Mouse (Mus musculus): Measurements from ENCODE around the gene Kifc1. TPM values are rescaled to one million over a fixed set of nuclear protein-coding genes. Genes with fewer than 3 reads are reported as not detected.

Kifc1 gene
- polyA plus RNA-seq, 1 experiment from 2014 or later: 5.4 TPM

- H3K9me3 ChIP-seq (ENCODE audit: control insufficient read depth, low read length): no peaks in the 10 kb centered on the region
- peaks cover 43% of the 10 kb centered on the region for H3K36me3 ChIP-seq (ENCODE audit: control insufficient read depth, insufficient read depth, low read length)
- H3K4me3 ChIP-seq (ENCODE audit: control insufficient read depth in 1 of 2, insufficient read depth in 1 of 2, low read depth in 1 of 2, low read length in 2 of 2): peak overlapping the region; percentile 63 to 66
- H3K27ac ChIP-seq (replicated peaks in 1 of 2; ENCODE audit: control insufficient read depth in 1 of 2, insufficient read depth in 1 of 2, low read depth in 2 of 2, low read length in 2 of 2): no peak overlapping the region
- H3K27me3 ChIP-seq (ENCODE audit: control insufficient read depth, insufficient read depth, low read length): no peaks in the 10 kb centered on the region
- peaks cover 13 to 23% of the 10 kb centered on the region in 2 experiments for H3K4me1 ChIP-seq (ENCODE audit: control insufficient read depth in 2 of 2, insufficient read depth in 2 of 2, low read length in 2 of 2)
- peak overlapping the region; percentile 75 for H3K9ac ChIP-seq (ENCODE audit: low read length)
- WGBS: 66% methylated on average over 31 of the region's 31 CpGs
- peak overlapping the region; percentile 75 for H3K4me2 ChIP-seq (ENCODE audit: low read length)
- ATAC-seq (ENCODE audit: insufficient number of reproducible peaks, insufficient read depth, low FRiP score, low read depth): no peak
Observed at GRCm38 (mm10) chr17:33916847-33917655, 26.6 kb upstream of the Kifc1 start.

GRCm38 (mm10) chr17:33916294-33916693, 25.8 kb upstream of the Kifc1 start:
- Histone ChIP-seq H3K36me3 (ENCODE audit: control insufficient read depth, insufficient read depth, low read length) (peaks cover 50% of the 10 kb centered on the region), H3K9me3 (ENCODE audit: control insufficient read depth, low read length) (no peaks in the 10 kb centered on the region), H3K27ac (replicated peaks in 1 of 2; ENCODE audit: control insufficient read depth in 1 of 2, insufficient read depth in 1 of 2, low read depth in 2 of 2, low read length in 2 of 2) (peak overlapping the region in 1 of 2 experiments; percentile 83; a peak in 2 of 4 replicates), H3K4me1 (ENCODE audit: control insufficient read depth in 2 of 2, insufficient read depth in 2 of 2, low read length in 2 of 2) (peaks cover 13 to 23% of the 10 kb centered on the region in 2 experiments), H3K27me3 (ENCODE audit: control insufficient read depth, insufficient read depth, low read length) (no peaks in the 10 kb centered on the region), H3K4me2 (ENCODE audit: low read length) (peak overlapping the region; percentile 75), H3K4me3 (ENCODE audit: control insufficient read depth in 1 of 2, insufficient read depth in 1 of 2, low read depth in 1 of 2, low read length in 2 of 2) (peak overlapping the region; percentile 63 to 66), H3K9ac (ENCODE audit: low read length) (peak overlapping the region; percentile 75)
- WGBS: under 1% methylated on average over 14 of the region's 20 CpGs
- peak; percentile 18 for ATAC-seq (ENCODE audit: insufficient number of reproducible peaks, insufficient read depth, low FRiP score, low read depth)

- peak; percentile 89 for ATAC-seq (ENCODE audit: insufficient number of reproducible peaks, insufficient read depth, low FRiP score, low read depth)
- under 1% methylated on average over 32 of the region's 34 CpGs for WGBS
- Histone ChIP-seq H3K27ac (replicated peaks in 1 of 2; ENCODE audit: control insufficient read depth in 1 of 2, insufficient read depth in 1 of 2, low read depth in 2 of 2, low read length in 2 of 2) (peak within 1 kb of the TSS; percentile 54 to 83; a peak in 3 of 4 replicates), H3K4me2 (ENCODE audit: low read length) (peak within 1 kb of the TSS; percentile 75), H3K9me3 (ENCODE audit: control insufficient read depth, low read length) (no peaks in the 10 kb centered on the region), H3K4me3 (ENCODE audit: control insufficient read depth in 1 of 2, insufficient read depth in 1 of 2, low read depth in 1 of 2, low read length in 2 of 2) (peak within 1 kb of the TSS; percentile 63 to 66), H3K4me1 (ENCODE audit: control insufficient read depth in 2 of 2, insufficient read depth in 2 of 2, low read length in 2 of 2) (peaks cover 13 to 23% of the 10 kb centered on the region in 2 experiments), H3K27me3 (ENCODE audit: control insufficient read depth, insufficient read depth, low read length) (no peaks in the 10 kb centered on the region), H3K36me3 (ENCODE audit: control insufficient read depth, insufficient read depth, low read length) (peaks cover 56% of the 10 kb centered on the region), H3K9ac (ENCODE audit: low read length) (peak within 1 kb of the TSS; percentile 75)
Observed at GRCm38 (mm10) chr17:33915671-33916250, 25.3 kb upstream of the Kifc1 start, which contains the start of the genes Tapbp and Zbtb22. Tapbp (plus strand) TSS chr17:33915899. Zbtb22 (plus strand) TSS chr17:33915904.

GRCm38 (mm10) chr17:33914969-33915391, 24.5 kb upstream of the Kifc1 start:
- H3K27me3 ChIP-seq (ENCODE audit: control insufficient read depth, insufficient read depth, low read length): no peaks in the 10 kb centered on the region
- H3K9me3 ChIP-seq (ENCODE audit: control insufficient read depth, low read length): no peaks in the 10 kb centered on the region
- no peak overlapping the region; the same call in 1 of the 2 replicates for H3K9ac ChIP-seq (ENCODE audit: low read length)
- peak overlapping the region; percentile 57 for H3K4me2 ChIP-seq (ENCODE audit: low read length)
- H3K27ac ChIP-seq (replicated peaks in 1 of 2; ENCODE audit: control insufficient read depth in 1 of 2, insufficient read depth in 1 of 2, low read depth in 2 of 2, low read length in 2 of 2): no peak overlapping the region
- ATAC-seq (ENCODE audit: insufficient number of reproducible peaks, insufficient read depth, low FRiP score, low read depth): no peak
- peaks cover 60% of the 10 kb centered on the region for H3K36me3 ChIP-seq (ENCODE audit: control insufficient read depth, insufficient read depth, low read length)
- WGBS: 70% methylated on average over 13 of the region's 13 CpGs
- H3K4me3 ChIP-seq (ENCODE audit: control insufficient read depth in 1 of 2, insufficient read depth in 1 of 2, low read depth in 1 of 2, low read length in 2 of 2): no peak overlapping the region
- H3K4me1 ChIP-seq (ENCODE audit: control insufficient read depth in 2 of 2, insufficient read depth in 2 of 2, low read length in 2 of 2): peaks cover 18 to 29% of the 10 kb centered on the region in 2 experiments

GRCm38 (mm10) chr17:33913905-33914304, 23.4 kb upstream of the Kifc1 start:
- no peak overlapping the region for H3K4me2 ChIP-seq (ENCODE audit: low read length)

GRCm38 (mm10) chr17:33913264-33913663, 22.8 kb upstream of the Kifc1 start:
- Histone ChIP-seq H3K9ac (ENCODE audit: low read length) (no peak overlapping the region), H3K36me3 (ENCODE audit: control insufficient read depth, insufficient read depth, low read length) (peaks cover 57% of the 10 kb centered on the region), H3K4me3 (ENCODE audit: control insufficient read depth in 1 of 2, insufficient read depth in 1 of 2, low read depth in 1 of 2, low read length in 2 of 2) (no peak overlapping the region), H3K27ac (replicated peaks in 1 of 2; ENCODE audit: control insufficient read depth in 1 of 2, insufficient read depth in 1 of 2, low read depth in 2 of 2, low read length in 2 of 2) (no peak overlapping the region), H3K27me3 (ENCODE audit: control insufficient read depth, insufficient read depth, low read length) (no peaks in the 10 kb centered on the region), H3K4me2 (ENCODE audit: low read length) (no peak overlapping the region), H3K4me1 (ENCODE audit: control insufficient read depth in 2 of 2, insufficient read depth in 2 of 2, low read length in 2 of 2) (peaks cover 11 to 21% of the 10 kb centered on the region in 2 experiments; a peak in 3 of 4 replicates), H3K9me3 (ENCODE audit: control insufficient read depth, low read length) (no peaks in the 10 kb centered on the region)
- WGBS: 88% methylated on average over 10 of the region's 10 CpGs
- ATAC-seq (ENCODE audit: insufficient number of reproducible peaks, insufficient read depth, low FRiP score, low read depth): no peak

More at GRCm38 (mm10) chr17:33913905-33914304, 23.4 kb upstream of the Kifc1 start:
- Histone ChIP-seq H3K9me3 (ENCODE audit: control insufficient read depth, low read length) (no peaks in the 10 kb centered on the region), H3K4me1 (ENCODE audit: control insufficient read depth in 2 of 2, insufficient read depth in 2 of 2, low read length in 2 of 2) (peaks cover 14 to 27% of the 10 kb centered on the region in 2 experiments), H3K4me3 (ENCODE audit: control insufficient read depth in 1 of 2, insufficient read depth in 1 of 2, low read depth in 1 of 2, low read length in 2 of 2) (no peak overlapping the region), H3K36me3 (ENCODE audit: control insufficient read depth, insufficient read depth, low read length) (peaks cover 60% of the 10 kb centered on the region), H3K27me3 (ENCODE audit: control insufficient read depth, insufficient read depth, low read length) (no peaks in the 10 kb centered on the region), H3K9ac (ENCODE audit: low read length) (no peak overlapping the region), H3K27ac (replicated peaks in 1 of 2; ENCODE audit: control insufficient read depth in 1 of 2, insufficient read depth in 1 of 2, low read depth in 2 of 2, low read length in 2 of 2) (no peak overlapping the region)
- no peak for ATAC-seq (ENCODE audit: insufficient number of reproducible peaks, insufficient read depth, low FRiP score, low read depth)
- 94% methylated on average over 8 of the region's 8 CpGs for WGBS

- Histone ChIP-seq H3K27me3 (ENCODE audit: control insufficient read depth, insufficient read depth, low read length) (no peaks in the 10 kb centered on the region), H3K27ac (replicated peaks in 1 of 2; ENCODE audit: control insufficient read depth in 1 of 2, insufficient read depth in 1 of 2, low read depth in 2 of 2, low read length in 2 of 2) (no peak overlapping the region), H3K36me3 (ENCODE audit: control insufficient read depth, insufficient read depth, low read length) (peaks cover 47% of the 10 kb centered on the region), H3K4me3 (ENCODE audit: control insufficient read depth in 1 of 2, insufficient read depth in 1 of 2, low read depth in 1 of 2, low read length in 2 of 2) (no peak overlapping the region), H3K4me1 (ENCODE audit: control insufficient read depth in 2 of 2, insufficient read depth in 2 of 2, low read length in 2 of 2) (peaks cover 9 to 23% of the 10 kb centered on the region in 2 experiments; a peak in 3 of 4 replicates), H3K9ac (ENCODE audit: low read length) (no peak overlapping the region), H3K4me2 (ENCODE audit: low read length) (no peak overlapping the region), H3K9me3 (ENCODE audit: control insufficient read depth, low read length) (no peaks in the 10 kb centered on the region)
- WGBS: 89% methylated on average over 28 of the region's 28 CpGs
- ATAC-seq (ENCODE audit: insufficient number of reproducible peaks, insufficient read depth, low FRiP score, low read depth): no peak
Observed at GRCm38 (mm10) chr17:33911813-33912414, 21.5 kb upstream of the Kifc1 start.

Measured in heart, embryonic 14.5 days (tissue).